Mouse (Mus musculus): ENCODE measurements around the gene 4931414P19Rik.
"Not testable (repeated sequence)": the region's sequence is repeated elsewhere in the genome, so short reads cannot be mapped to it uniquely, and the experiment has no call there.

The 4931414P19Rik gene

GRCm38 (mm10) chr14:54628103-54628502 is 22.3 kb upstream of the 4931414P19Rik start:
- no peak for DNase-seq (ENCODE audit: low spot score)

GRCm38 (mm10) chr14:54624976-54625375 is 19.2 kb upstream of the 4931414P19Rik start:
- no peak for DNase-seq (ENCODE audit: low spot score)

- no peak for DNase-seq (ENCODE audit: low spot score)
Observed at GRCm38 (mm10) chr14:54623334-54623733, 17.5 kb upstream of the 4931414P19Rik start.

- DNase-seq (ENCODE audit: low spot score), result no peak
Observed at GRCm38 (mm10) chr14:54621133-54621532, 15.3 kb upstream of the 4931414P19Rik start, which contains the start of gene Psmb11. Gene Psmb11, plus strand, starts transcription at chr14:54621433.

- DNase-seq (ENCODE audit: low spot score), result peak; percentile 90
Observed at GRCm38 (mm10) chr14:54617897-54618365, 12.1 kb upstream of the 4931414P19Rik start, which contains the start of gene Psmb5. Gene Psmb5, minus strand, starts transcription at chr14:54618022.

GRCm38 (mm10) chr14:54617152-54617896 is 11.5 kb upstream of the 4931414P19Rik start:
- no peak for DNase-seq (ENCODE audit: low spot score)

- DNase-seq (ENCODE audit: low spot score), result no peak
Observed at GRCm38 (mm10) chr14:54616226-54616825, 10.5 kb upstream of the 4931414P19Rik start.

- DNase-seq (ENCODE audit: low spot score), result not testable (repeated sequence)
Observed at GRCm38 (mm10) chr14:54614130-54614529, 8.3 kb upstream of the 4931414P19Rik start.

GRCm38 (mm10) chr14:54610648-54611047 is 4.9 kb upstream of the 4931414P19Rik start:
- no peak for DNase-seq (ENCODE audit: low spot score)

GRCm38 (mm10) chr14:54609962-54610361 is 4.2 kb upstream of the 4931414P19Rik start:
- DNase-seq (ENCODE audit: low spot score), result peak; percentile 30

- no peak for DNase-seq (ENCODE audit: low spot score)
Observed at GRCm38 (mm10) chr14:54609245-54609644, 3.5 kb upstream of the 4931414P19Rik start.

- DNase-seq (ENCODE audit: low spot score), result no peak
Observed at GRCm38 (mm10) chr14:54607226-54607625, 1.4 kb upstream of the 4931414P19Rik start.

GRCm38 (mm10) chr14:54603686-54604085 is 2.1 kb downstream of the 4931414P19Rik start:
- DNase-seq (ENCODE audit: low spot score), result no peak

- peak; percentile 97 for DNase-seq (ENCODE audit: low spot score)
Observed at GRCm38 (mm10) chr14:54603038-54603654, 2.6 kb downstream of the 4931414P19Rik start.

- no peak for DNase-seq (ENCODE audit: low spot score)
Observed at GRCm38 (mm10) chr14:54602613-54603012, 3.2 kb downstream of the 4931414P19Rik start.

- DNase-seq (ENCODE audit: low spot score), result no peak
Observed at GRCm38 (mm10) chr14:54601601-54602000, 4.2 kb downstream of the 4931414P19Rik start.

- DNase-seq (ENCODE audit: low spot score), result no peak
Observed at GRCm38 (mm10) chr14:54597084-54597483, 8.7 kb downstream of the 4931414P19Rik start.

- DNase-seq (ENCODE audit: low spot score), result no peak
Observed at GRCm38 (mm10) chr14:54594631-54595414, 11.0 kb downstream of the 4931414P19Rik start.

GRCm38 (mm10) chr14:54594055-54594454 is 11.7 kb downstream of the 4931414P19Rik start:
- DNase-seq (ENCODE audit: low spot score), result no peak

- no peak for DNase-seq (ENCODE audit: low spot score)
Observed at GRCm38 (mm10) chr14:54592319-54592934, 13.4 kb downstream of the 4931414P19Rik start.

GRCm38 (mm10) chr14:54591056-54591455 is 14.7 kb downstream of the 4931414P19Rik start:
- no peak for DNase-seq (ENCODE audit: low spot score)

All from lung, postnatal 25 days (tissue).